15 mouse cellular contexts compared by ENCODE assay signal in the genomic region with DNA sequence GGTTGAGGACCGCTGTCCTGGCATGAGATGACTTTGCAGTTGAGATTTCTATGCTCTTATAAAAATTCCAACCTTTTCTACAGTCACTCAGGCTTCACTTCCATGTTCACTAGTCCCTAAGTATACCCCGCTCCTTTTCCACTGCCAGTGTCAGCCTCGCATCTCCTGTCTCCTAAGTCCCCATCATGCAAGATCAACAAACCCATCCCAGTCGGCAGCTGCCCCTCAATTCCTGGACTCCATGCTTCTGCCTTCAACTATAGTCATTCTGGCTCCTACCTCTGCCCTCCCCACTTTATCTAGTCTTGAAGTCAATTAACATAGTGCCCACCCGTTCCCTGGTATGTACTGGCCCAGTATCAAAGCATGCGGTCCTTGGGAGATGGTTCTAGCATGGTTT.
"Had no signal": no experiment of that assay in that cellular context is flagged by ENCODE, and none has a peak within 500 bp of the region (broad histone marks: within the 10 kb centered on the region; RNA-seq: fewer than 3 reads in every experiment).

No protein-coding gene starts in this region.

- DNase-seq: heart, postnatal 14 days; heart, postnatal 36 days; heart, postnatal 4 days; kidney, adult 11 months; kidney, adult 18-20 months; kidney, adult 2 months; kidney, adult 8-10 months; kidney, adult 9 months; kidney, postnatal 10 days; kidney, postnatal 14 days; kidney, postnatal 25 days; kidney, postnatal 36 days; kidney, postnatal 4 days; layer of hippocampus, adult 9-11 months; layer of hippocampus, postnatal 36 days had no signal
